Mouse (Mus musculus) kidney, postnatal 4 days (tissue): ENCODE results near the gene Mllt11.

Experiments
- DNase-seq, 2 experiments: peaks; one replicate each; pipeline ENCODE4 v3.0.0; 2021; ENCODE audit warnings: mixed read lengths in 2 of 2

The Mllt11 gene

DNA sequence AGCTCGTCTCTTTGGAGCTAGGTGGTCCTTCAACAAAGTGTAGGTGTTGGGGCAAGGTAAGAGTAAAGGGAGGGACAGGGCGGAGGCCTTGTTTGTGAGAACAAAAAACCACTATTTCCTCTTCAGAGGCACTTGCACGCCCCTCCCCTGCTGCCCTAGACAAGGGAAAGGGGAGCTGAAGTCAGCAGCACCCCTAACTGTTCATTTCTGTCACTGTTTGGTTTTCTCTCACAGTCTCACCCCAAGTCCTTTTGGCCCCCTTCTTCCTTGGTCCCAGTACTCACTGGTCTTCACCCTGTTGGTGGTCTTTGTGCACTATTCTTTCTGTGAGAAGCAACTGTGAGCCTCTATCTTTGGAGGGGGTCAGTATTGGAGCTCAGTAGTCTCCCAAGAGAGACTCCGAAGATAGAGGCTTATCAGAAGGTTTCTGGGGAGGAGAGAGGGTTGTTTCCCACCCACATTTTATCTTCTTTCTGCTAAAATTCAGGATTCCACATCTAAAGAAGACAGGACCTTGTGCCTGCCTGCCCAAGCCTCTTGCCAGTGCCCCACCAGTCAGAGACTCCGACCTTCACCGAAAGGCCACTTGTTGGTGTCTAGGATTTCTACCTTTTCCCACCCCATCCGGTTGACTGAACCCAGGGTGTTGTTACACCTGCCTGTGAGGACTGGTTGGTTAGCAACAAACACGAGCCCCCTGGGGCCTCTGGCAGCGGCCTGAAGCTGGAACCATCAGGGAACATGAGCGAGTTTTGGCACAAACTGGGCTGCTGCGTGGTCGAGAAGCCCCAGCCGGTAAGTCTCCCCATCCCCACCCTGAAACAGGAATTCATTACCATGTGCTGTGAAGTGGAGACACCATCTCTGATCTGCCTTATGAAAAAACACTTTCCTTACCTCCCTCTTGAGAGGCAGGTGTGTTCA, at the start of gene Mllt11:
Gene Mllt11 (minus strand): TSS at position 874 of the 924 bp plus-strand sequence.
- DNase-seq = peak in 1 of 2 experiments; percentile 48

DNA sequence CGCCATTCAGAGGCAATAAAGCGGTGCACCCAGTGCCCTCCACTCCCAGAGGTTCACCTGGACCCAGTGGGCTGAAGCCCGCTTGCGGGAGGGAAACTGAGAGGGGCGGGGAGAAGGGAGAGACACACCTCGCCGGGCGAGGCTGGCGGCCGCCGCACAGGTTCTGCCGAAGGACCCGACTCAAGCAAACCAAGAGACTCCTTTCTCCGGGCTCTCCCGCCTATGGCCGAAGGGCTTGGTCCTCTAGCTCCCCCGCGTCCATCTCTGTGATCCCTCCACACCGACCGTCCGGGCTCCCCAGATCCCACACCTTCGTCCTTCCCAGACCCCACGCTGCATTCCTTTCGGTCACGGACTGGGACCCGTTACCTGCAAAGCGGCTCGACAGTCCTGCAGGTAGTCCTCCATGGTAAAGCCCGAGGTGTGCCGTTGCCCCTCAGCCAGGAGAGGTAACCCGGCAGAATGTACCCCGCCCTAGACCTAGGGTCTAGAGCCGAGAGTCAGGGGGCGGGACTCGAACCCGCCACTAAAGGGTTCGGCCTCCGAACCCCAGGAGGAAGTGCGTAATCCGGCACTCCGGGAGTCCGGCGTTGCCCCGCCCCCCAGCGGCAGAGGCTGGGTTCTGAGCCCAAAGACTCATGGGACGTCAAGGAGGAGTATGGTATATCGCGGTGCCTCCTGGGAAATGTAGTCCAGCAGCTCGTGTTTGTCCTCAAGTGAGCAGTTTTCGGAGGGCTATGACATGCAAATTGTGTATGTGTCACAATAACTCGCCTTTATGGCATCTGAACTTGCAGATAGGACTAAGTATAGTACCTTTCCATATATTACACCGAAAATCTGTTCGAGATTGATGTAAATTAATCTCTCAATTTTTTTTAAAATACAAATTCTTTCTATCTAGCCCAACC, 49.5 kb upstream of the Mllt11 start, which contains the start of the genes Mindy1 and Prune1:
Gene Mindy1 (plus strand): TSS at position 130 of the 911 bp plus-strand sequence.
Gene Prune1 (minus strand): TSS at position 861 of the 911 bp plus-strand sequence.
- peak; percentile 99 to 100 for DNase-seq

DNA sequence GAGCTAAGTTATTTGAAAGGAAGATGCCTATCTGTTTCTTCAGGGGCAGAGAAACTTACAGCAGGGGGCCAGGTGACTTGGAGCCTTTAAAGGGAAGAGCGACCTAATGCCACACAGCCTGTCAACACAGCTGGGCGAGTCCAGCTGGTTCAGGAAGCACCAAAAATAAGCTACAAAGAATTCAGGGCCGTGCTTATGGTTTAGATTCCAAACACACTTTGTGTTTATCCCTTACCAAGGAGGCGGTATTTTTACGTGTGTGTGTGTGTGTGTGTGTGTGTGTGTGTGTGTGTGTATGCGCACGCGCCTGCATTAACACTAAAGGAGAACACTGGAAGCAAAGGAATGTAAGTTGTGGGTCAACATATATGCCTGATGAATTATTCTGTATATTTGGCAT, 48.8 kb upstream of the Mllt11 start:
- DNase-seq = peak; percentile 54 to 64

DNA sequence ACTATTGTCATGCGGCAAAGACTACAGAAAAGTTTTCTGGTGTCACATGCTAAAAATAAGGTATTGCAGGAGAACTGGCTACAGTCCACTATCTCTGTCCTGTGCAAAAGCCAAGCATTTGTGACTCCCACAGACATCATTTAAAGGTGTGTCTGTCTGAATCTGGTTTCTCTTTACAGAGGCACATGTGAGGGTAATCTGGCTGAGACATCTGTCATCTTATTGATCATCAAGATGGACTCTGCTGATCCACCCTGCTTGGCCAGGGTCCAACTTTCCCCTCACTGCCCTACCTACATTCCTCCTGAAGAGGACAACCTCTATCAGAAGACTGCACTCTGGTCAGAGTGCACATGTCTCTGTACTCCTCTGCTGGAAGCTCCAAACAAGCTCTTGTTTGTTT, 45.2 kb upstream of the Mllt11 start:
- DNase-seq = peak in 1 of 2 experiments; percentile 44

DNA sequence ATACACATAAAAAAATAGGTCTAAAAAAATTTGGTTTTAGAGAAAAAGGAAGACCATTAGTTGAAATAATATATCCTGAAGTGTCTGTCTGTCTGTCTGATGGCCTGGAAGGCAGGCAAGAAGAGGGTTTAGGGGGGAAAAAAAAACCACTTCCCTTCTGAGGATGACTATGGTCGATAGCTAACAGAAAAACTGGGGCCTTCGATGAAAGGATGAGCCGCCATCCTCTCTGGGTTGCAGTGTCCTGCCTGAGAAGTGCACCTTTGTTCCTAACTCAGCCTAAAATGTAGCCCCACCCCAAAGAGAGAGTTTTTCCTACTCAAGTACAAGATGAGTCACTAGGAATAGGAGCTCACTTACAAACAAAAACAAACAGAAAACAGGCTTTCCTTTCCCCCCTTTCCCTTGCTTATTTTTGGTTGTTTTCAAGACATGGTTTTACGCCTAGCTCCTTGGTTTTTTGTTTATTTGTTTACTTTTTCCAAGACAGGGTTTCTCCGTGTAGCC, 44.5 kb upstream of the Mllt11 start:
- no peak for DNase-seq

DNA sequence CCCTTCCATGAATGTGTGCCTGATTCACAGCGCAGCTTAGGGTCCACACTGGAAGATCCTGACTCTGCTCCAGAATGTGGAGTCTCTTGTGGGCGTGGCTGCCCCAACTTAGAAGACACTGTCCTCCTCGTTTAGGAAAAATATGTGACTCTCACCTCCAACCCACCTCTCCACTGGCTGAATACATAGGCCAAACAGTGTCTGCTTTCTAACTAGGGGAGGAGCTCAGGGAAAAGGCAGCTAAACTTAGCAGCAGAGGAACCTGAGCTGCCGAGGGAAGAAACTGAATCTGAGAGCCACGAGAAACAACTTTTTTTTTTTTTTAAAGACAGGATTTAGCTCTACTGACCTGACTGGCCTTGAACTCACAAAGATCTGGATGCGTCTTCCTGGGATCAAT, 43.2 kb upstream of the Mllt11 start:
- DNase-seq = no peak

DNA sequence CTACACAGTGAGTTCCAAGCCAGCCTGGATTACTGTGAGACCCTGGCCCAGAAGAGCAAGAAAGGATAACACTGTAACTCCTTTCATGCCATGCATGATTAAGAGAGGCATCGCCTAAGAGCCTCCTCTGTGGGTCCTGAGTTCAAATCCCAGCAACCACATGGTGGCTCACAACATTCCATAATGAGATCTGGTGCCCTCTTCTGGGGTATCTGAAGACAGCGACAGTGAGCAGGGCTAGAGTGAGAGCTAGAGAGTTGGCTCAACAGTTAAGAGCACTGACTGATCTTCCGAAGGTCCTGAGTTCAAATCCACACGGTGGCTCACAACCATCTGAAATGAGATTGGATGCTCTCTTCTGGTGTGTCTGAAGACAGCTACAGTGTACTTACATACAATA, 42.5 kb upstream of the Mllt11 start:
- DNase-seq = no peak

DNA sequence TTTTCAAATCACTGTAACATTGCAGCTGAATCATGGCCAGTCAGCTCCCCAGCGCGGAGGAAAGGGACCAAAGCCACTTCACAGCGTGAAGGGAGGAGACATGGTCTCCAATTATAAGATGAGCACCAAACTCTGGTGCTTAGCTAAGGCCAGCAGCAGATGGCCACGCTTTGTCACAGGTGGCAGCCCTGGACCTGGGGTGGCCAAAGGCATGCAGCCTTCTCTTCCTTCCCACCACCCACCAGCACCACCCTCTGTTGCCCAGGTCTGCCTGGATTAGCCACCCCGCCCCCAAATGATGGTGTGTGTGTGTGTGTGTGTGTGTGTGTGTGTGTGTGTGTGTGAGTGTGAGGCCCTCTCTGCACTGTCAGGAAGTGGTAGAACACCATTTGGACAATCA, 41.5 kb upstream of the Mllt11 start:
- DNase-seq = no peak

DNA sequence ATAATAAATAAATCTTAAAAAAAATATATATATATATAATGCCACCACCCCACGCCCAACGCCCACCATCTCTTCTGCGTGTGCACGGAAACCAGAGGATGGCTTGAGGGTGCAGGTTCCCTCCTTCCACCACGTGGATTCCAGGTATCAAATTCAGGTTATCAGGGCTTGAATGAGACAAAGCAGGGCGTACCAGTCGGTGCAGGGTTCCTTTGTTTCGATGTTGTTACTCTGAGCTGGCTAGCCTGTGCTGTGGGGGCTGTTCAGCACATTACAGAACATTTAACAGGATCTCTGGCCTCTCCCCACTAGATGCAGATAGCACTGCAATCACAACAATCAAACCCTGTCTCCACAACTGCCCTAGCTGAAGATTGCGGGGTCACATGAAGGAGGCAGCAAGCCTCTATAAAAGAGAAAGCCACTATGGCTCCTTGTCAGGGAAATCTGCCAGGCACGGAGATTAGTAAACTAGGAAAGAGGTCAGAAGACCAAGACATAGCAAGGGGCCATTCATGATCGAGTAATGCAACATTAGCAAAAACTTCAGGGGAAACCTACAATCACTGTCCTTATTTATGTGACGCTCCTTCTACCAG, 38.9 kb upstream of the Mllt11 start:
- DNase-seq = no peak

DNA sequence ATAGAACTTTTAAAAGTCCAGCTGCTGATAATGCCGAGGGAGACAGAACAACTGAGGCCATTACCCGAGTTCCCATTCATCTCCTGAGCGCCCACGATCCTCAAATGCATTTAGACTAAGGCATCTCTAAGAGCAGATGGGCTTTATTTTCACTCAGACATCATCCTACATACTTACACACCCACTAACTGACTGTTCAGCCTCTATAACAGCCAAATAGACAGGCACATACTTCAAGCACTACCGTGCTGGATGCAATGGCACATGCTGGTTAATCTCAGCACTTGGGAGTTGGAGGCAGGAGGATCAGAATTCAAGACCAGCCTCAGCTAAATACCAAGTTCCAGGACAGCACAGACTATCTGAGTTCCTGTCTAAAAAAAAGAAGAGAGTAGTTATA, 37.8 kb upstream of the Mllt11 start:
- DNase-seq = no peak

DNA sequence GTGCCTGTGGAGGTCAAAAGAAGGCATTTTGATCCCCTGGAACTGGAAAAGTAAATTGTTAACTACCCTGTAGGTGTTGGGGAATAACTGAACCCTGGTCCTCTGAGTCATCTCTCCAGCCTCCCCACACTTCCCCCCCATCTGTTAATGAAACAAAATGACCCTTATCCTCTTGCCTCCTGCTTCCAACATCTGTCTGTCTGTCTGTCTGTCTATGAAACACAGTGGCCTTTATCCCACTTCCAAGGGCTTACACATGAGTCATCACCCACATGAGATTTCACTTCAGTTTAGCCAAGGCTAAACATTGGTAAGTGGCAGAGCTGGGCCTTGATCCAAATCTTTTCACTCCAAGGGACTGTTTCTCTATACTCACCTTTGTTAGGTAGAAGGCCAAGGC, 35.9 kb upstream of the Mllt11 start:
- no peak for DNase-seq

DNA sequence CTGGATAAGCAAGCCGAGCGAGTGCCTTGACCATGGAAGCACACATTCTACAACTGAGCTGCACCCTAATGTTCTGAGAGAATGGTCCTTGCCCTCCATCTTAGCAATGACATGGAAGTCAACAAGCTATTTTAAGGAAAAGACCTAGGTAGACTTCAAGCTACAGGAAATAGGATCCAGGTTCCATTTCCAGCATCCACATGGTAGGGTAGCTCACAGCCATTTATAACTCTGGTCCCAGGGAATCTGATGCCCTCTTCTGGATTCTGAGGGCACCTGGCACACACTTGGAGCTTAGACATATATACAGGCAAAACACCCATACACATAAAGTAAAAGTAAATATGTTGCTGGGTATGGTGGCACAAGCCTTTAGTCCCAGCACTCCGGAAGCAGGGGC, 34.1 kb upstream of the Mllt11 start:
- no peak for DNase-seq

DNA sequence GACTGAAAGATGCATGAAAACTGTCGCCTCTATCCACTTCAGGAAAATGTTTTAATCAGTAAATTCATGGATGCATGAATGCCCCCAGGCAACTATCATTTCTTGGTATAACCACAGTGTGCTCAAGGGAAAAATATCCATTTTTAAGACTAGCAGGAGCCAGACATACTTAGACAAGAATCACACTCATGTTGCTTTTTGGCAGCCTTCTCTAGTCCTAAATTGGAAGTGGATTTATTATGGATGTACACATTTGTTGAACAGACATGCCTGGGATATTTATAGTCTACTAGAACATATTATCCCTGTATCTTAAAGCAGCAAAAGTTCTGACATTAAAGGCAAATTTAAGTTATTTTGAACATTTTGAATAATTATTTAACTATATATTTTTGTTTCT, 32.8 kb upstream of the Mllt11 start:
- DNase-seq = no peak

DNA sequence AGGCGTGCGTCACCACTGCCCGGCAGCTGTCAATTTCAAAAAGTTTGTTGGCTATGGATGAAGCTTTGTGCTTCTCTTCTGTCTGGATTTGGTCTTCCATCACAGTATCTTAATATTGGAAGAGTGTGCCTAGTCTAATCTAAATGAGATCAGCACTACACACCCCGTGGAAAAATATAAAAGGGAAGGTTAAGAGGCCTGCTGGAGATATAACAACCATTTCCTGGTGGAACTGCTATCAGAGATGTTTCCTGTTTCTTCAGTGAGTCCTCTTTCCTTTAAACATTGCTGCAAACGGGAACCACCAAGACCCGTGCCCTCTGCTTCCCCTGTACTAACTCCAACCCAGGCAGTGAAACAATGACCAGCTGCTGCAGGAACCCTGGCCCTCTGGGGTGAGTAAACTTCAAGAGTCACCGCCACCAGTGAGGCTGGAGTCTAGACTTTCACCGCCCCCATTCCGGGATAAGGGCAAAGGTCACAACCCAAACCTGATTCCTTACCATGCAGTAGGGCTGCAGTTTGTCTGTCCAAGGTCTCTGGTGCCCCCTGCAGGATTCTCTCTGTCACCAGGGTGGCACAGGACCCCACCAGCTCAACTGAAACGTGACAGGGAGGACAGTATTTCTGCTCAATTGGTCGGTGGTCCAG, 31.2 kb upstream of the Mllt11 start:
- peak; percentile 86 to 90 for DNase-seq

DNA sequence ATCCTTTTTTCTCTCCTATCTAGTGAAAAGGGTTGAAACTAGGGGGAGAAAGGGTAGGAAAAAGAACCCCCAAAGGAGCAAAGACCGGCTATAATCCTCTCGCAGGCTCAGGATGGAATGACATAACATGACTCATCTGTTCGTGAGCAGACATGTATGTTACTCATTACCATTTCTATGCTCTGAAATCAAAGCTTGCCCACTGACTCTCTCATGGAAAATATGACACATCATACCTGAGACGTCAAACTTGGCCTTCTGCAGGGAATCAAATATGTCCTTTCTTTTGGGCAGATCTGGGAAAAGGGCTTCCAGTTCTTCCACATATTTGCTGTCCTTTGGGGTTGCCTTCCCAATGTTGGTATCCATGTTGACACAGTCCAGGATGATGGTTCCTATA, 30.0 kb upstream of the Mllt11 start:
- no peak for DNase-seq

DNA sequence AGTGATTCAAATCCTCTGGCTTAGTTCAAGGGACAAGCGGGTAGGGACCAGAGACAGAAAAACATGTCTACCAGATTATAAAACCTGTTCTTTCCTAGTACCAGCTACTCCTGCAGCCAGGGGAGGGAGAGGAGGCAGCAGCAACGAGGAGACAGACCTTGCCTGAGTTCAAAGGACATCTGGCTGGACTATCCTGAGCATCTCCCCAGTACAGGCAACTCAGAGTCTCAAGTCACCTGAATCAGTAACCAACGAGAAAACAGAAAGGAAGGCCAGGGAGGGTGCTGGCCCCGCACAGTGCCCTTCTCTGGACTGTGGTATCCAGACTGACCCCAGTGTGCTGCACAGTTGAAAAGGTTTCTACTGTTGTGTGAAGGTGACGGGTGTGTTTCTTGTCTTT, 25.0 kb upstream of the Mllt11 start:
- no peak for DNase-seq

DNA sequence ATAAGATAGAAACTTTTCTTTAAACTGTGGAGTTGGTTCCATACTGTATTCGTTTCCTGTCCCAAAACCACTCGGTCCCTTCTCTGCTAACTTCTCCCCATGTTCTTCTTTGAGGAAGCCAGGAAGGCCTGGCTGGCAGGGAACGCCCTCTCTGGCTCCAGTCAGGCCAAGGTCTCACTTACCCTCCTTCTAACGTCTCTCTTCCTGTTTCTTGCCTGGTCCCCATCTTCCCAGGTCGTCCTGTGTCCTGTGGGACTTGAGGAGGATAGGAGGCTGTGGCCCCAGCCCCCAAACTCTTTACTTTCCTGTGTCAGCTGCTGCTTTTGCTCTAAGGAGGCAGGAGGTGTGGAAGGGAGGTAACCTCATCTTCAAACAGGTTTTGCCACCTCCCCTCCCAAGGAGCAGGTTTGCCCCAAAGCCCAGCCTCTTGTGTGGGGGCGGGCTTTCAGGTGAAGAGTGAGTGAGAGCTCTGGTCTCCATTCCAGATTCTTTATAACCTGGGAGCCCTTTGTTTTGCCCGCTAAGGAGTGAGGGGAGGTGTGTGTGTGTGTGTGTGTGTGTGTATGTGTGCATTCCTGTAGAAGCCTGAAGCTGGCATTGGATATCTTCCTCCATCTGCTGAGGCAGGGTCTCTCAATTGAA, 18.9 kb upstream of the Mllt11 start, which contains the start of gene Bnipl:
Gene Bnipl (minus strand): TSS at position 411 of the 642 bp plus-strand sequence.
- no peak for DNase-seq

DNA sequence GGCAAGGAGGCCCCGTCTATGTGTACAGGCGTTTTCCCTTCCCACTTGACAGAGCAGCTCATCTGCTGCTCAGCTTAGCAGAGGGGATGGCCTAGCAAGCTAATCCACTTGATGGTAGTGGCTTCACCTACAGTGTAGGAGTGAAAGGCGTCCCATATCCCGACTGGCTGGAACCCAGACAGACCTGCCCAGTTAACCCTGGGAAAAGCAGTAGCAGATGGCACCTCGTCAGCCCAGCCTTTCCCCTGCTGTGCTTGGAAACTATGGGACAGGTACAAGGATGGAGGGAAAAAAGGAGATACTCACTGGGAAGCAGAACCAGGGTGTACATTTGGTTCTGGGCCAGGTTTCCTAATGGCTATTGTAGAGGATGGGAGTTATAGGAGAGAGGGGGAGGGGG, 18.4 kb upstream of the Mllt11 start:
- DNase-seq = no peak

DNA sequence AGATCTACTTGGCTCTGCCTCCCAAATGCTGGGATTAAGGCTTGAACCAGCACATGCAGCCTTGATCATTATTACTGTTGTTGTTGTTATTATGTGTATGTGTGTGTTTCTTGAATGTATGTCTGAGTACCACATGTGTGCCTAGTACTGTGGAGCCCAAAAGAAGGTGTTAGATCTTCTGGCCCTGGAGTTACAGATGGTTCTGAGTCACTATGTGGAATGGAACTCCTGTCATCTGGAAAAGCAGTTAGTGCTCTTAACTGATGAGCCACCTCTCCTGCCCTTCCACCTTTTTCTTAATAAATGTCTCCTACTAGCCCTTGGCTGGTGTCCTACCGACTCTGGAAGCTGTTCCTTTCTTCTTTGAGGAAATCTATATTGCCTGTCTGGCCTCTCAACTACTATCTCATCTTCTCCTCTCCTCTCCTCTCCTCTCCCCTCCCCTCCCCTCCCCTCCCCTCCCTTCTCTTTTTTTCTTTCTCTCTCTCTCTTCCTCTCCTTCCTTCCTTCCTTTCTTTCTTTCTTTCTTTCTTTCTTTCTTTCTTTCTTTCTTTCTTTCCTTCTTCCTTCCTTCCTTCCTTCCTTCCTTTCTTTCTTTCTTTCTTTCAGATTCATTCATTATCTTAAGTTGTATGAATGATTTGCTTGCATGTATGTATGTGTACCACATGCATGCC, 15.8 kb upstream of the Mllt11 start:
- no peak for DNase-seq

DNA sequence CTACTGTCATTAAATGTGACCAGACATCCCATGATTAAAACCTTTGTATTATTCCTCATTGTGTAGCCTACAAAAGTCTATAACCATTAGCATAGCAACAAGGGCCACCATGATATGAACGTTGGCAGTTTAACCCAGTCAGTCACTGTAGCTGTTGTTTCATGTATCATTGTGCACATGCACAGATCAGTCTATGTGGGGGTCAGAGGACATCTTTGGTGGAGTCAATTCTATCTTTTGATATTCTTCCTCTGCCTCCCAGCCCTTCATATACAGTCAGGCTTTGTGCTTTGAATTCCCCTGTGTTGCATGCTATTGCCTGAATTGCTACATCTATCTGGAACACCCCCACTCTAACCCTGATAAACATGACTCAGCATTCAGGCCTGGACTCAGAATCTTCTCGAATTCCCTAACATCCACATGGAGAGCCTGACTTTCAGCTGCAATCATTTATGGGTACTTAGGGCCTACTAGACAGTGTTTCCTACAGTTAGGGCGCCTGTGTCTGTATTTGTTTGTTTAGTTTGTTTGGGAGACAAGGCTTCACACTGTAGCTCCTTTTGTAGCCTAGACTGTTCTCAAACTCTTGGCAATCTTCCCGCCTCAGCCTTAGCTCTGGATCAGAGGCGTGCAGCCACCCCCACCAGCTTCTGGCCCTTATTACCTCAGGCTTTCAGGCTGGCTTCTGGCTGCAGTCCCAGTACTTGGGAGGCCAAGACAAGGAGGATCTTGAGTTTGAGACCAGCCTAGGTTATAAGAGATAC, 14.7 kb upstream of the Mllt11 start:
- peak; percentile 42 to 43 for DNase-seq
